Mouse (Mus musculus) thymus, postnatal 4 days (tissue): ENCODE measurements around the gene Acadvl.
"Not testable (repeated sequence)": the region's sequence is repeated elsewhere in the genome, so short reads cannot be mapped to it uniquely, and the experiment has no call there.

ENCODE experiments used
- DNase-seq: peaks from one replicate; pipeline ENCODE4 v3.0.0; 2021

The Acadvl gene

DNA sequence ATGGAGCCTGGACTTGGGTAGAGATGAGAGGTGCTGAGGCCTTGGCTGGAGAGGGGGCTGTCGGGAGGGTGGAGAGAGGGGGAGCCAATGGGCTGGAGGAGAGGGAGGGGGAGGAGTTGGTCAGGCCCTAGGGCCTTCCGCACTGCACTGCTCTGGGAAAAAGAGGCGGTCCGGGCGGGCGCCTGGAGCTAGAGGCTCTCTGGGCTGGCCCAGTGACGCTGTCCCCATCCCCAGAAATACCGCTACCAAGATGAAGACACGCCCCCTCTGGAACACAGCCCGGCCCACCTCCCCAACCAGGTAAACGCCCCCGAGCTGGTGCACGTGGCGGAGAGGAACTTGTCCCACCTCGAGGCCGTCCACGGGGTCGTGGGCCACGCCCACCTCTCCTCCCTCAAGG is 11.5 kb upstream of the Acadvl start:
- no peak for DNase-seq

DNA sequence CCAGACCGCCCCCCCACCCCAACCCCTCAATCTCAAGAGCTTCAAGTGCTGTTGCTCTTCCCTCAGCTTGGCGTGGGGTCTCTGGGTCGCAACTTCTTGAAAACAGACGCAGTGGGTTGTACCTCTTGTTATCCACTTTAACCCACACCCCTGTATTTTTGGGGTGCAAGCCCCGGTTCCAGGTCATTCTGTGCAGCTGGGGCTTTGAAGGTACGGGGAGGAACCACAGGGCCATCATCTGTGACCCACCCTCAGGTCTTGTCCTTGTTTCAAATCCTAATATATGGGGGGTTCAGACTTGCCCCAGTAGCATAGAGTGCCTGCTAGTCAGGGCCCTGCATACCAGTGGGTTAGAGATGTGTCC is 8.9 kb upstream of the Acadvl start:
- no peak for DNase-seq

DNA sequence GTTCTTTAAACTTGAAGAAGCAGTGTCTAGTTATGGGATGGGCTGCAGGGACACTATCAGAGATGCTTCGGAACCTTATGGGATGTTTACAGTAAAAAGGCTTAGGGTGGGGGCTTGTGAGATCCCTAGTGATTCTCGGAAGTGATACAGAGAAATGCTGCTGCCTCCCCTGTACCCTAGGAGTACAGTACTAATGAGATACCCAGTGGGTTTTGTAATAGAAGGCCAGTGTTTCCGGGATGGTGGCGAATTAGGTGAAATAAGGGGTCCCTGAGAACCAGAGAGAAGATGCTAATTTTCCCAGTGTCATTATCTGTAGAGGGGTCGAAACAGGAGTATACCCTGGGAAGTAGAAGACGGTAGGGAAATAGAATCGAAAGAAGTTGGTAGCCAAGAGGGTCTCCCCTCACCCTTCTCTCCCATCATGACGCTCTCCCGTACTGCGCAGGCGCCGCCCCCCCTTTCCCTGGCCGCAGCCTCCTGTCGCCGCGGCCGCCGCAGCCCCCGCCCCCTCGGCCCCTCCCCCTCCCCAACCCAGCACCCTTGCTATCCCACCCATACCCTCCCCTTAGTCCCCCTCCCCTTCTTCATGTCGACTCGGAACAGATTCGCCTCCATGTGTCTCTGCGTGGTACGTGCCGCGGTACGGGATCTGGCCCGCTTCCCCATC is 8.4 kb upstream of the Acadvl start:
- peak; percentile 73 for DNase-seq

GRCm38 (mm10) chr11:70021264-70022132 is 6.3 kb upstream of the Acadvl start:
- peak; percentile 98 for DNase-seq

DNA sequence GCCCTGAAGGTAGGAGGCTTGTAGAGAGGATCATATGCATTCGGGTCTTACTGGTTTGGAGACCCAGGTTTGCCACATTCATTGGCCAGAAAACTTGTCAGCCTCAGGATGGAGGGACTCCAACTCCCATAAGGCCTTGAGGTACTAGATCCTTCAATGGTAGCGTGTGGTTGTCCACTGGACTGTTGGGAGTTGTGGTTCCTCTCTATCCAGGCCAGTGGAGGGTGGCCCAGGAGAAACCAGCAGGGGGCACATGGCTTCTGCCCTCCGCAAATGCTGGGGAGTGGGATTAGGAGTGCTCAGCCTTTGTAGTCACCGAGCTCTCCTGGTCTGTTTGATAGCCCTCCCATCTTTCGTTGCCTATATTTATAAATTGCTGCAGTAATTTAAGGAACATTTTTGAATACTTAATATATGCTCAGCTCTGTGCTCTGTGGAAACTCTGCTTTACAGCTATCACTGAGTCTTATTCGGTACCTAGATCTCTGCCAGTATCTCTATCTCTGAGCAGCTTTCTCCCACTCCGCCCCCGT is 5.6 kb upstream of the Acadvl start:
- DNase-seq, result peak; percentile 82

GRCm38 (mm10) chr11:70020022-70020631 is 4.9 kb upstream of the Acadvl start:
- DNase-seq, result peak; percentile 81

- no peak for DNase-seq
Observed at GRCm38 (mm10) chr11:70019495-70020021, 4.3 kb upstream of the Acadvl start.

- DNase-seq, result peak; percentile 72
Observed at GRCm38 (mm10) chr11:70018131-70018990, 3.1 kb upstream of the Acadvl start.

- no peak for DNase-seq
Observed at GRCm38 (mm10) chr11:70017199-70017767, 2.1 kb upstream of the Acadvl start.

DNA sequence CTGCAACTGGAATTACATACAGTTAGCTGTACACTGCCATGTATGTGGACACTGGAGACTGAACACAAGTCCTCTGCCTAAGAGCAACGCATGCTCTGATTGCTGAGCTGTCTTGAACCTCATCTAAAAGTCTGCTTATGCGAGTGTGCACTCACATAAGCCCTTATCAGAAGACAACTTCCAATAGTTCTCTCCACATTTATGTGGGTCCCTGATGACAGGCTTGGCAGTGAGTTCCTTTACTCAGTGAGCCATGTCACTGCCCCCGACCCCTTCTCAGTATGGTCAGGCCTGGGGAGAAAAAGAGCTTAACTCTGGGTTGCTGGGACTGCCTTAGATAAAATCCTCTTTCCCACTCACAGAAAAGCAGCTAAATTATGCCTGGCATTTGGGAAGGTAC is 1.5 kb upstream of the Acadvl start, which contains the start of gene Dlg4:
Gene Dlg4 (plus strand): TSS at position 274 of the 400 bp plus-strand sequence.
- DNase-seq, result no peak

- DNase-seq, result not testable (repeated sequence)
Observed at GRCm38 (mm10) chr11:70016177-70016576, 966 bp upstream of the Acadvl start.

DNA sequence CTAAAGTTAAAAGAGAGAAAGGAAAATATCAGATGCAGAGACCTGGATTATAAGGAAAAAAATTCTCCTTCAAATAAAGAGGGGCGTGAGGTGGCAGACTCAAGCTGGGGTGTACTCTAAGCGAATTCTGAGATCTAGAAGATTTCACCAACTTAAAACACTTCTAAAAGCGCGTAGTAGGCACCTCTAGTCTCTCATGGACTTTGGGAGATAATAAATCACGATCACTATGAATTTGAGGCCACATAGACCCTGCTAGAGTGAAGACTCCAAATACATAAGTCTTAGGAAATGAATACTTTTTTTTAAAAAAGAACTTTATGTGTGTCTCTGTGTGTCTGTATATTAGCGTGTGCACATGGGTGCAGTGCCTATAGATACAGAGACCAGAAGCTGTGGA is 466 bp upstream of the Acadvl start:
- DNase-seq, result no peak

- no peak for DNase-seq
Observed at GRCm38 (mm10) chr11:70014051-70014450, 1.2 kb downstream of the Acadvl start.

DNA sequence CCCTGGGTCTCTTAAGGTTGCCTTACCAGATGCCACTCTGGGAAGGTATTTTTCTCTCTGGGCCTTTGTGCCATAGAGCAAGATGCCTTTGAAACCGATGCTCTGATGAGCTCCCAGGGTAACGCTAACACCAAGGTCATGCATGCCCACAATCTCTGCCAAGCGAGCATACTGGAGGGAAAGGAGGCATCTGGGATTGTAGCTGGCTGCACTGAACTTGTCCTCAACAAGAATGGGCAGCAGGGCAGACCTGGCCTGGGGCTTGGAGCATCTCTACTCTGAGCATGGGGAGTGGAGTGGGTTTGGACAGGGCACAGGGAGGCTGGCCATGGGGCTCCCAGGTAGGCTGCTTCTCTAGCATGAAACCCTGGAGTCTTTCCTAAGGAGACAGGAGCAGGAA is 1.8 kb downstream of the Acadvl start:
- DNase-seq, result no peak

- DNase-seq, result no peak
Observed at GRCm38 (mm10) chr11:70012931-70013330, 2.3 kb downstream of the Acadvl start.

DNA sequence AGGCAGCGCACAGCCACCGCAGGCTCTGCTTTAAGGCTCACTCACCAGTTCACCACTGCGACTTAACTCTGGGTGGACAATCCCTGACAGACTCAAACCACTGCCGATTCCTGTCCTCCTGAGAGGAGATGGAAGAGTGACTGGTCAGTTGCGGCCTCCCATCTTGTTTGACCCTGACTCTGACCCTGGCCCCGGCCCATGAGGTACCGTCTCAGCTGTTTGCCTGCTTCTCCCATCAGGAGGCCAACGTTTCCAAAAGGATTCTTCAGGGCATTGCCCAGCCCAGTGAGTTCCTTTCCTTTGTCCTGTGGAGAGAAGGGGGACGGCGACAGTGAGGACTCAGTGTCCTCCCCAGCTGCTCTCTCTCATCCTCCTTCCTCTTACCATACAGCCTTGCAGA is 4.2 kb downstream of the Acadvl start:
- DNase-seq, result no peak

DNA sequence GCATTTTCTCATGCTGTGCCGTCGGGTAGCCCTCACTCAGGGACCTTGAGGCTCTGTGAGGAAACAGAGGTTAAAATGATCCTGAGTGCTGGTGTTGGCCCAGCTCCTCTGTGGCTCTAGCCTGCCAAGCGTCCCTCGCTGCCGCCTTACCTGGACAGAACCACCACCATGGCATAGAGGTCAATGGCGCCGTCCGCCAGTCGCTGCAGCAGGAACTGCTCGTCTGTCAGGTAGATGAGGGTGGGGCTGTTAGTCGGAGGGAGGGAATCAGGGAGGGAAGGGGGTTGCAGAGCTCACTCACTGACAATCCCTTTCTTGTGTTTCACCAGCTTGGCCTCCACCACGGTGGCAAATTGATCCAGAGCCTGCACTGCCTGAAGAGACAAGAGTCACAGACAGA is 4.7 kb downstream of the Acadvl start:
- no peak for DNase-seq

DNA sequence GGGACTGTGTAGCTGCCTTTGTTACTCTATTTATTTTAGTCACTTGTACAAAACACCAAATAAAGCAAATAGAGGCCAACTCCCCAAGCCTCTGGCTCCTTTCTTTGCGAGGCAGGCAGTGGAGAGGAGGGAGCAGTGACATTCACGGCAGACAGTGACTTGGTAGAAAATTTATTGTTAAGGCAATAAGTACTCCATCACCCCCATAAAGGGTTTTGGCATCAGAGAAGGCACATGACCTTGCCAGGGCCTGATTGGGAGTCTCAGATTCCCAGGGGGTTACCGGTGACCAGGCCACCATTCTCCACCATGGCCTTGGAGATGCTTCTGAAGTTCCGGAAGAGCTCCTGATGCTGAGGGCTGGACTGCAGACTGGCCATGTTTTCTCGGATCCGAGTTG is 5.2 kb downstream of the Acadvl start:
- DNase-seq, result no peak

GRCm38 (mm10) chr11:70005521-70005920 is 9.7 kb downstream of the Acadvl start:
- DNase-seq, result peak; percentile 71

- no peak for DNase-seq
Observed at GRCm38 (mm10) chr11:70002471-70002870, 12.7 kb downstream of the Acadvl start.

DNA sequence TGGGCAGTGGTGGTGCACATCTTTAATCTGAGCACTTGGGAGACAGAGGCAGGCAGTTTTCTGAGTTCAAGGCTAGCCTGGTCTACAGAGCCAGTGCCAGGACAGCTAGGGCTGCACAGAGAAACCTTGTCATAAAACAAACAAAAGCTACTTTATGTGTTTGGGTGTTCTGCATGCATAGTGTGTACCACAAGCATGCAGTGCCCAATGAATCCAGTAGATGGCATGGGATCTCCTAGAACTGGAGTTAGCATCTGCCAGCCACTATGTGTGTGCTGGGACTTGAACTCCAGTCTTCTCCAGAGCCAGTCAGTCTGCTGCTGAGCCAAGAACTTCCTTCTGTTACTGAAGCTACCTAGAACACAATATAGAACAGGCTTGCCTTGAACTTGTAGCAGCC is 13.3 kb downstream of the Acadvl start:
- DNase-seq, result peak; percentile 86

DNA sequence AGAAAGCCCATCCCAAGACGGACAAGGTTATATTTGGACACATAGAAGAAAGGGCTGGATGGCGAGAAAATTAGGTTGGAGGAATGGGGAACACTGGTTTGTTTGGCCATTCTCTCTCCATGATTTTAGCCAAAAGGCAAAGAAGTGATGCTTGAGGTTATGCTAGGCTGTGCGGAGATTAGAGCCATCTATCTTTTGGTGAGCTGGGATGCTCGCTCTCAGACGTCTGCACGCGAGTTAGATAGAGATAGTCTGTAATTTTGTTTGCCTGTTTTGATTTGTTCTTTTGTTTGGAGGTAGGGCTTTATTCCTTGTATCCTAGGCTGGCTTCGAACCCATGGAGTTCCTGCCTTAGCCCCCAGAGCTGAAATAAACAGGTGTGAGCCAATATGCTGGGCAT is 14.1 kb downstream of the Acadvl start:
- DNase-seq, result no peak
